ENCODE assay signal across 10 mouse cellular contexts in genomic region chr2:173026688-173027131, GRCm38 (mm10). TPM values are rescaled to one million over a fixed set of nuclear protein-coding genes. Genes with fewer than 3 reads are reported as not detected.
DNase-seq lines count a peak whose midpoint lies in the region; ATAC-seq lines count a peak whose summit lies in the region.
"Had no signal": no experiment of that assay in that cellular context is flagged by ENCODE, and none has a peak within 500 bp of the region (broad histone marks: within the 10 kb centered on the region; RNA-seq: fewer than 3 reads in every experiment).

No protein-coding gene starts in this region.

- peaks cover 45% of the 10 kb centered on the region for H3K4me1 ChIP-seq in midbrain, embryonic 12.5 days
- peaks cover 41% of the 10 kb centered on the region for H3K4me1 ChIP-seq in midbrain, embryonic 15.5 days

- peak; percentile 88 for DNase-seq in induced T-regulatory cell, adult 2 months (ENCODE audit: low read depth)
- peak; percentile 28 for DNase-seq in lung, postnatal 14 days
- peak; percentile 77 to 87 for DNase-seq in thymus, postnatal 10 days (ENCODE audit: low spot score in 2 of 2)
- DNase-seq in frontal cortex, postnatal 10 days (ENCODE audit: low spot score in 2 of 2), result no peak
- no peak for DNase-seq in cerebellum, adult 18-20 months
- no peak for DNase-seq in ovary, postnatal 36 days (ENCODE audit: low spot score)
- DNase-seq: embryo, embryonic 11 days; kidney, postnatal 14 days had no signal

- peak overlapping the region; percentile 9 for H3K4me2 ChIP-seq in midbrain, embryonic 12.5 days (replicated peaks)
- no peak overlapping the region for H3K4me2 ChIP-seq in midbrain, embryonic 15.5 days

- no peak overlapping the region for H3K4me3 ChIP-seq in midbrain, embryonic 12.5 days
- no peak overlapping the region for H3K4me3 ChIP-seq in midbrain, embryonic 15.5 days

- no peaks in the 10 kb centered on the region for H3K27me3 ChIP-seq in midbrain, embryonic 12.5 days
- H3K27me3 ChIP-seq in midbrain, embryonic 15.5 days (replicated peaks), result no peaks in the 10 kb centered on the region

- no peak overlapping the region for H3K27ac ChIP-seq in midbrain, embryonic 12.5 days (replicated peaks)
- no peak overlapping the region for H3K27ac ChIP-seq in midbrain, embryonic 15.5 days

- peaks cover 62% of the 10 kb centered on the region for H3K36me3 ChIP-seq in midbrain, embryonic 12.5 days
- H3K36me3 ChIP-seq in midbrain, embryonic 15.5 days (replicated peaks), result no peaks in the 10 kb centered on the region

- H3K9me3 ChIP-seq in midbrain, embryonic 12.5 days, result no peaks in the 10 kb centered on the region
- no peaks in the 10 kb centered on the region for H3K9me3 ChIP-seq in midbrain, embryonic 15.5 days

- H3K9ac ChIP-seq in midbrain, embryonic 12.5 days (replicated peaks), result no peak overlapping the region
- no peak overlapping the region for H3K9ac ChIP-seq in midbrain, embryonic 15.5 days

- 89% methylated on average over 3 of the region's 3 CpGs for WGBS in midbrain, embryonic 12.5 days
- 89% methylated on average over 3 of the region's 3 CpGs for WGBS in midbrain, embryonic 15.5 days

- no peak for ATAC-seq in midbrain, embryonic 12.5 days (ENCODE audit: low FRiP score, low read depth)
- ATAC-seq in midbrain, embryonic 15.5 days (replicated peaks), result no peak

RNA-seq across cellular contexts. Expression of gene Rbm38, which starts 6.4 kb away (rescaled TPM):
- 58.0 and 61.4 TPM in 2 replicates for polyA plus RNA-seq in midbrain, embryonic 12.5 days (2016; fragmentation: Nextera tagmentation; extraction: Ambion mirVana)
- polyA plus RNA-seq in midbrain, embryonic 15.5 days (2015; fragmentation: Nextera tagmentation; extraction: Ambion mirVana), result 13.8 and 16.3 TPM in 2 replicates

RNA-seq across cellular contexts. Expression of gene Rae1, which starts 26.8 kb away (rescaled TPM):
- 122 and 126 TPM in 2 replicates for polyA plus RNA-seq in midbrain, embryonic 12.5 days (2016; fragmentation: Nextera tagmentation; extraction: Ambion mirVana)
- polyA plus RNA-seq in midbrain, embryonic 15.5 days (2015; fragmentation: Nextera tagmentation; extraction: Ambion mirVana), result 118 and 126 TPM in 2 replicates

RNA-seq across cellular contexts. Expression of gene Spo11, which starts 49.2 kb away (rescaled TPM):
- 0.59 and 0.82 TPM in 2 replicates for polyA plus RNA-seq in midbrain, embryonic 12.5 days (2016; fragmentation: Nextera tagmentation; extraction: Ambion mirVana)
- polyA plus RNA-seq in midbrain, embryonic 15.5 days (2015; fragmentation: Nextera tagmentation; extraction: Ambion mirVana), result 1.4 TPM in 2 replicates

Comparison
In these comparisons a context has a peak if more than half of its experiments do, and no peak if none do; other contexts are left out.
1. DNase-seq: peak in induced T-regulatory cell, adult 2 months (single experiment), lung, postnatal 14 days (single experiment) and thymus, postnatal 10 days (2 of 2); none in frontal cortex, postnatal 10 days (0 of 2), cerebellum, adult 18-20 months (0 of 2) and ovary, postnatal 36 days (single experiment).